ENCODE assay signal across 8 mouse cellular contexts in genomic region chr10:58382621-58383101, GRCm38 (mm10). TPM values are rescaled to one million over a fixed set of nuclear protein-coding genes. Genes with fewer than 3 reads are reported as not detected.
DNase-seq lines count a peak whose midpoint lies in the region; ATAC-seq and TF ChIP-seq lines count a peak whose summit lies in the region.

No protein-coding gene starts in this region.

- H3K9ac ChIP-seq in embryonic facial prominence, embryonic 15.5 days: no peak overlapping the region

- no peak overlapping the region for H3K4me3 ChIP-seq in layer of hippocampus, adult 2 months
- H3K4me3 ChIP-seq in embryonic facial prominence, embryonic 15.5 days (replicated peaks): no peak overlapping the region
- no peak overlapping the region for H3K4me3 ChIP-seq in limb, embryonic 10.5 days
- H3K4me3 ChIP-seq in olfactory bulb, adult 2 months (ENCODE audit: insufficient read depth, low read depth, low read length): no peak overlapping the region

- no peaks in the 10 kb centered on the region for H3K27me3 ChIP-seq in embryonic facial prominence, embryonic 15.5 days
- H3K27me3 ChIP-seq in limb, embryonic 10.5 days (ENCODE audit: low read depth, poor library complexity, severe bottlenecking): no peaks in the 10 kb centered on the region

- H3K27ac ChIP-seq in layer of hippocampus, adult 2 months: peak overlapping the region; percentile 92
- peak overlapping the region; percentile 67 for H3K27ac ChIP-seq in embryonic facial prominence, embryonic 15.5 days (replicated peaks)
- peak overlapping the region; percentile 58 for H3K27ac ChIP-seq in limb, embryonic 10.5 days
- peak overlapping the region; percentile 98 for H3K27ac ChIP-seq in olfactory bulb, adult 2 months (ENCODE audit: insufficient read depth, low read depth, low read length)

- ATAC-seq in embryonic facial prominence, embryonic 15.5 days (ENCODE audit: insufficient number of reproducible peaks, low FRiP score, low TSS enrichment, low read depth): no peak

- no peak overlapping the region for H3K4me2 ChIP-seq in embryonic facial prominence, embryonic 15.5 days (replicated peaks)

- TF ChIP-seq POLR2A in olfactory bulb, adult 2 months (IDR thresholded peaks at IDR 0.05; ENCODE audit: insufficient read depth, low read depth, low read length): no peak

- intact Hi-C loops in left cerebral cortex, postnatal 4 days (cut with DNase I): no loop called here

- 0 out of 2 replicates have a peak, but pooled peaks have one; percentile 15 for TF ChIP-seq CTCF in layer of hippocampus, adult 2 months (conservative IDR thresholded peaks at IDR 0.05)
- TF ChIP-seq CTCF in olfactory bulb, adult 2 months (IDR thresholded peaks at IDR 0.05; ENCODE audit: insufficient read depth, low read depth, low read length): no peak

- peaks cover 9% of the 10 kb centered on the region for H3K4me1 ChIP-seq in embryonic facial prominence, embryonic 15.5 days
- H3K4me1 ChIP-seq in limb, embryonic 10.5 days: peaks cover 24% of the 10 kb centered on the region
- peaks cover 7% of the 10 kb centered on the region for H3K4me1 ChIP-seq in olfactory bulb, adult 2 months (ENCODE audit: control insufficient read depth, insufficient read depth, low read length)

- no peaks in the 10 kb centered on the region for H3K36me3 ChIP-seq in embryonic facial prominence, embryonic 15.5 days
- no peaks in the 10 kb centered on the region for H3K36me3 ChIP-seq in limb, embryonic 10.5 days

- WGBS in embryonic facial prominence, embryonic 15.5 days: 24% methylated on average over 3 of the region's 3 CpGs
- WGBS in limb, embryonic 10.5 days: 14% methylated on average over 3 of the region's 3 CpGs
- WGBS in olfactory bulb, adult 2 months: 2% methylated on average over 3 of the region's 3 CpGs

- no peaks in the 10 kb centered on the region for H3K9me3 ChIP-seq in embryonic facial prominence, embryonic 15.5 days (replicated peaks)
- no peaks in the 10 kb centered on the region for H3K9me3 ChIP-seq in limb, embryonic 10.5 days (replicated peaks)

- no peak for DNase-seq in layer of hippocampus, adult 2 months (ENCODE audit: low spot score in 2 of 2)
- DNase-seq in layer of hippocampus, postnatal 10 days (ENCODE audit: low spot score in 2 of 2): no peak
- DNase-seq in limb, embryonic 10.5 days (ENCODE audit: low spot score): peak; percentile 47
- no peak for DNase-seq in frontal cortex, adult 2 months (ENCODE audit: extremely low spot score in 1 of 2, low spot score in 1 of 2)
- DNase-seq in layer of hippocampus, adult 9-10 months (ENCODE audit: low spot score): no peak
- no peak for DNase-seq in left cerebral cortex, postnatal 4 days

RNA-seq across cellular contexts. Expression of gene Lims1, which starts 59.4 kb away (rescaled TPM):
- 10 to 100 TPM; 20.7 to 22.6 TPM for total RNA-seq in layer of hippocampus, adult 2 months (2021)
- total RNA-seq in layer of hippocampus, postnatal 10 days (2021): 10 to 100 TPM; 30.2 to 30.8 TPM
- polyA plus RNA-seq in embryonic facial prominence, embryonic 15.5 days (2015; fragmentation: Nextera tagmentation; extraction: Ambion mirVana): 121 and 124 TPM in 2 replicates
- 93.6 and 105 TPM in 2 replicates for polyA plus RNA-seq in limb, embryonic 10.5 days (2016; fragmentation: Nextera tagmentation; extraction: Ambion mirVana)
- polyA plus RNA-seq in olfactory bulb, adult 2 months (2012; ENCODE audit: insufficient read depth, insufficient read length, low replicate concordance, missing spikeins): not detected in 2 replicates
- polyA plus RNA-seq in frontal cortex, adult 2 months (2012; rRNA removed): 18.8 and 20.3 TPM in 2 replicates
- total RNA-seq in left cerebral cortex, postnatal 4 days (2021): 10 to 100 TPM; 34.7 to 35.9 TPM

Comparison
In these comparisons a context has a peak if more than half of its experiments do, and no peak if none do; other contexts are left out.
1. RNA of gene Lims1, which starts 59.4 kb away (polyA plus RNA-seq): 121 to 124 TPM in embryonic facial prominence, embryonic 15.5 days, 93.6 to 105 TPM in limb, embryonic 10.5 days and 18.8 to 20.3 TPM in frontal cortex, adult 2 months; not detected in olfactory bulb, adult 2 months; every median in the first group is over 10 times any median in the second.
2. Peak in every context shown above with its lines, with median percentiles within 50 percentile points of each other: H3K27ac ChIP-seq.